Mouse (Mus musculus): Measurements from ENCODE around the gene Smn1.
"Not testable (repeated sequence)": the region's sequence is repeated elsewhere in the genome, so short reads cannot be mapped to it uniquely, and the experiment has no call there.

Smn1 gene

GRCm38 (mm10) chr13:100124423-100125257 lies at the start of gene Smn1:
Gene Smn1 (plus strand): TSS chr13:100124852.
- DNase-seq (ENCODE audit: low read depth, low spot score): peak; percentile 93

- no peak for DNase-seq (ENCODE audit: low read depth, low spot score)
Observed at GRCm38 (mm10) chr13:100098808-100099207, 25.8 kb upstream of the Smn1 start.

- DNase-seq (ENCODE audit: low read depth, low spot score): peak; percentile 30
Observed at GRCm38 (mm10) chr13:100103052-100103658, 21.5 kb upstream of the Smn1 start.

GRCm38 (mm10) chr13:100103748-100104254 lies 20.9 kb upstream of the Smn1 start, which contains the start of gene Bdp1:
Gene Bdp1 (minus strand): TSS chr13:100104070.
- DNase-seq (ENCODE audit: low read depth, low spot score): peak; percentile 88

- DNase-seq (ENCODE audit: low read depth, low spot score): peak; percentile 64
Observed at GRCm38 (mm10) chr13:100107652-100108472, 16.8 kb upstream of the Smn1 start, which contains the start of gene Serf1. Gene Serf1 (plus strand): TSS chr13:100108012.

GRCm38 (mm10) chr13:100112218-100112972 lies 12.3 kb upstream of the Smn1 start:
- DNase-seq (ENCODE audit: low read depth, low spot score): peak; percentile 63

GRCm38 (mm10) chr13:100123970-100124369 lies 682 bp upstream of the Smn1 start:
- DNase-seq (ENCODE audit: low read depth, low spot score): no peak

GRCm38 (mm10) chr13:100125258-100125643 lies 599 bp downstream of the Smn1 start:
- peak; percentile 37 for DNase-seq (ENCODE audit: low read depth, low spot score)

GRCm38 (mm10) chr13:100141646-100142314 lies 17.1 kb downstream of the Smn1 start:
- DNase-seq (ENCODE audit: low read depth, low spot score): no peak

GRCm38 (mm10) chr13:100152659-100153058 lies 28.0 kb downstream of the Smn1 start:
- peak; percentile 6 for DNase-seq (ENCODE audit: low read depth, low spot score)

- no peak for DNase-seq (ENCODE audit: low read depth, low spot score)
Observed at GRCm38 (mm10) chr13:100156624-100157023, 32.0 kb downstream of the Smn1 start.

- not testable (repeated sequence) for DNase-seq (ENCODE audit: low read depth, low spot score)
Observed at GRCm38 (mm10) chr13:100161171-100161870, 36.7 kb downstream of the Smn1 start.

- DNase-seq (ENCODE audit: low read depth, low spot score): not testable (repeated sequence)
Observed at GRCm38 (mm10) chr13:100162467-100162866, 37.8 kb downstream of the Smn1 start.

- not testable (repeated sequence) for DNase-seq (ENCODE audit: low read depth, low spot score)
Observed at GRCm38 (mm10) chr13:100166378-100166777, 41.7 kb downstream of the Smn1 start.

GRCm38 (mm10) chr13:100174360-100174759 lies 49.7 kb downstream of the Smn1 start:
- DNase-seq (ENCODE audit: low read depth, low spot score): not testable (repeated sequence)

GRCm38 (mm10) chr13:100183111-100183510 lies 58.5 kb downstream of the Smn1 start:
- peak; percentile 70 for DNase-seq (ENCODE audit: low read depth, low spot score)
